Mouse (Mus musculus): Measurements from ENCODE around the gene Endov. TPM values are rescaled to one million over a fixed set of nuclear protein-coding genes. Genes with fewer than 3 reads are reported as not detected.
A peak's percentile ranks its signal among the peaks of the same experiment; 100 is the strongest.

Endov gene
- total RNA-seq, 2 experiments from 2014 or later: 9.7 to 12.9 TPM

DNA sequence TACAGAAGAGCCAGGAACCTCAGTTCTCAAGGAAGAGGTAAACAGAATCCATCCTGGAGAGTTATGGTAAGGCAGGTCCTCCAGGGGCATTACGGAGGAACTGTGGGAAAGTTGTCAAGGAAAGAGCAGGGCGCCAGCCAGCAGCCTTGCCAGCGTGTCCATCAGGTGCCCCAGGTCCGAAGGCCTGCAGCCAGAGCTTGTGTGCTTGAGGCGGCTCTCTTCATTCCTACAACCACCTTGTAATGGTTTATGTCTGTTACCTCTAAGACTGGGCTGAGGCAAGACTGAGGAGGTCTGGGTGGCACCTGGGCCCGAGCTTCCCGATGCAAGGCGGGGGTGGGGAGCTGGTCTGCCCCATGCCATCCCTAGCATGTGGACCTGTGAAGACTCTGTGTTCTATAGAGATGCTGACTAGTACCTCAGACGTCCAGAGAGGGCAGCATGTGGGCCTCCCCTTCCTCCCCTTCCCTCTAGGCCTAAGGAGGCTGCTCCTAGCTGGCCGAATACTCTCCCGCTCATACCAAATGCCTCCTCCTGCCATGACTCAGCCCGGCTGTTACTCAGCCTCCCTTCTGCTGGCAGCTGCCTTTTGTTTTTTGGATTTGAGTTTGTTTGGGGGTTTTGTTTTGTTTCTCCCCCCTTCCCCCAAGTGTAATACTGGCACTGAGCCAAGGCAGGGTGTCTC, 25.7 kb downstream of the Endov start:
- no peak for DNase-seq

GRCm38 (mm10) chr11:119519387-119519786, 28.2 kb downstream of the Endov start:
- DNase-seq: no peak

DNA sequence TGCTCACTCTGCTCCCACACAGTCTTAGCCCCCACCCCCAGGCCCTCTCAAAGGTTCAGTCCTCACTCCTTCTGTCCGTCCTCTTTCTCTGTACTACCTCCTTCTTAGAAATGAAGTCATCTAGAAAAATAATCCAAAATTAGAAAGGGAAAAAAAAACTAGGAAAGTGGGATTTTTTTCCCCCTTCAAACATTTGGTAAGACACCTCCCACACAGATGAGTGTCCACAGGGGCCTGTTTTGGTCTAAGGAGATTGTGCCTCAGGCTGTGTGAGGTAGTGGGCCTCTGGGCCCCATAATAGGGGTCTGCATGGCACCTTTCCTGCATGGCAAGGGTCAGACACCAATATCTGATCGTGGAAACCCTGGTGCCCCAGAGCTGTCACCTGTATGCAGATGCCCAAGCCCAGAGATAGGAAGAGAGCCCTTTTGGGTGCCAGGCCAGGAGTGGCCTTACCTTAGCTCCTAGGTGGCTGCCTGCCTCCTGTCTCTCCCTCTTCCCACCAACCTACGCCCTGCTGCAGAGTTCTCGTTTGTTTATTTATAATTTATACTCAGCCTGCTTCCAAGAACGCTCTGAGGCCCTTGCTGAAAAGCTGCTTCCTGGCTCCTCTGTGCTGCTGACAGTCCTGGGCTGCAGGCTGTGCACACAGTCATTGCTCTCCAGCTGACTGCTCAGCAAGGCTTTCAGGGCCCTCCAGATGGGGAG, 29.0 kb downstream of the Endov start:
- DNase-seq: no peak

- no peak for DNase-seq
Observed at GRCm38 (mm10) chr11:119520713-119521063, 29.5 kb downstream of the Endov start.

DNA sequence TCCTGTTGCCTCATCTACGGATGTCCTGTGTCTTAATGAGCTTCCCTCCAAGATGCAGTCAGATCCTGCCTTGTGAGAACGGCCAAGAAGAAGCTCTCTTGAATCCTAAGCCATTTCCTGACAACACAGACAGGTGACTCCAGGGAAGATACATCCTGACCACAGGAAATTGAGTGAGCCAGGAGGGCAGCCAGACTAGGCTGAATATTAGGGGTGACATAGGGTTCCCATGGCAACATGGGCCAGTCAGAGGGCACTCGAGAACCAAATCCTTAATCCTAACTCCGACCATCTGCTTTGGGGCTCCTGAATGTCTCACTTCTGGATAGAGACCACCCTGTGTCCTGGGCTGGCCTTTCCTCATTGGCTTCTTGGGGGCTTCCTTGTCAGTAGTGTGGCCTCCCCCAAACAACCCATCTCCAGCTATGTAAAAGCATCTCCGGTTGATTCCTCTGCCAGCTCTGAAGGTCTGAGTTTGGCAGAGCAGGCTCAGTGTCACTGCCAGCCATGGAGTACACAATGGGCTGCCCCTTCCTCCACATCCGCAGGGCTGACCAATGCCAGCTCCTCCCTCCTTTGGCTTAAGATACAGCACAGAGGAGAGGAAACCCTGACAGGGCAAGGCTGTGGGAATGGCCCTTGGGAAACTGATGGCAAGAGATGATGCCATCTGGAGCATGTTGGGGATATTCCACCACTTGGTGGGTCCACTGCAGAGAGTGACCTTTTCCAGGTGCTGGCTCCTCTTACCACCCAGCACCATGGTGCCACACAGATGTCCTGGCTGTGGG, 31.0 kb downstream of the Endov start:
- DNase-seq: no peak

DNA sequence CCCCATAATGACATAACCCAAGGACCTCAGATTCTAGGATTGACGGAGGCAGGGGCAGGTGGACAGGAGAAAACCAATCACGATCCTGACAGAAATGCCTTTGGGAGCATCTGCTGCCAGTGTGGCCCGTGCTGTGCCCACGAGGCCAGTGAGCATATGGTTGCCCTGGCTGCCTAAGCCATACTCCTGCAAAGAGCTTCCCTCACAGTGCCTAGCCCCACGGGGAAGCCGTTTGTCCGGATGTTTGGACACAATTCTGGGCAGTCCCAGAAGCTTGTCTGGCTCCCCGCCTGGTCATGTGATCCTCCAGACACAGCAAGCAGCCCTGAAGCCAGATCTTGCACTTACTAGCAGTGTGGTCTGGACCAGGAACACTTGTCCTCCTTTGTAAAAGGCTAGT, 31.6 kb downstream of the Endov start:
- DNase-seq: peak; percentile 52

DNA sequence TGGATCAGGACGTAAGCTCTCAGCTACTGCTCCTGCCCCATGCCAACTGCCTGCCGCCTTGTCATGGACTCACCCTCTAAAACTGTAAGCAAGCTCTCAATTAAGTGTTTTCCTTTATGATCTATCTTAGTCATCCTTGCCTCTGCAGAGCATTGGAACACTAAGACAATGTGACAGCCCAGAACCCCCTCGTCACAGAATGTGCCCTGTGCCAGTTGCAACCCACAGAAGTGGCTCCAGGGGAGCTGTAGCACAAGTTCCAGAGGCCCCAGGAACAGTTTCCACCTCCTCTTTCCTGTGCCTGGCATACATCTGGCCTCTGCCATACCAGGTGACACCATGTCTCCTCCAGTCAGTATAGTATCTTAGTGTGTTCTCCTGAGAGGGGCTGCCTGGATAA, 32.2 kb downstream of the Endov start:
- no peak for DNase-seq

DNA sequence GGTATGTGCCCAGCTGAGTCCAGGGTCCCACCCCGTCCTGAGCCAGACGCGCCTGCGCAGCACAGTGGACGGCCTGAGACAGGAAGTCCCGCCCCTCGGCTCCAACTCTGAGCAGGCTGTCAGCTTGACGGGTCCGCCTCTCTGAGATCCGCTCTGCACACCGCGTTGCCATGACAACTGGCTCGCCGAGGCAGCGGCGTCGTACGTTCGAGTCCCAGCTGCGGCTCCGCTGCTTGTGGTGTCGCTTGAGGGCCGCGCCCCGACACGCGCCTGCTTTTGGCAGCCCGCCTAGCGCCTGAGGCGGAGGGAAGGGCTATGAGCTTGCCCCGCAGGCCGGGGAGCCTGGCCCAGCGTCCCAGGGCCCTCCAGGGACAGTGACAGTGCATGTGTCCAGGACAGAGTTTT, 33.4 kb downstream of the Endov start:
- DNase-seq: peak; percentile 82

DNA sequence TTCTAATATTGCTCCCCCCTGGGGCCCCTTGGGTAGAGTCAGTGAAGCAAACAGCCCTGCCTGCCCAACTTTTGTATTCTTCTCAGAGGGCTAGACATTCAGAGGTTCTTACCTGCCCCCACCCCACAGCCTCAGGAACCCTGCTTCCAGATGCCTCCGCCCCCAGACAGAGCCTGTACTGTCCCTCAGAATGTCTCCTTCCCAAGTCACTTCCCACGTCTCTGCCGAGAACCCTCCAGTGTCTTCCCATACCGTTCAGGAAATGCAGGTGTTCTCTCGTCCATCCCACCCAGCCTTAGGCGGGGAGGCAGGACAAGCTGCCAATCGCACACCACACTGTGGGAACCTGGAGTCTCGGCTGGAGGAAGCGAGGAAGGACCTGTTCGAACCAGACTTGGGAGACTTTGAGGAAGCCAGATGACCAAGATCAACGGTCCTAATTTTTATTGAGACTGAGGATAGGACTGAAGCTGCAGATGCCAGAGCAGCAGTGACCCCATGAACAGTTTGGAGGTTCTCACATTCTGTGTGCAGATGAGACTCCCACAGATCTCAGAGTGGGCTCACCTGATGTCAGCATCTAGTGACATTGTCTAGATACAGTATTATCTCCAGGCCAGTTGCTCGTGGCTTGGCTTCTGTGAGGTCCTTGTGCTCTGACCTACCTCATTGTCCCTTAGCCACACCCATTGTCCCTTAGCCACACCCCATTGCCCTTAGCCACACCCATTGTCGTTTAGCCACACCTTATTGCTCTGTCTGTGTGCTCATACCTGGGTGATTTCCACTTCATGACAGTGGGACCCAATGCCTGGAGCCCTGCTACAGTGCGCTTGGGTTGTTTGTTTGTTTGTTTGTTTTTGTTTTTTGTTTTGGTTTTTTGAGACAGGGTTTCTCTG, 35.2 kb downstream of the Endov start:
- DNase-seq: no peak

- no peak for DNase-seq
Observed at GRCm38 (mm10) chr11:119528930-119529329, 37.8 kb downstream of the Endov start.

- no peak for DNase-seq
Observed at GRCm38 (mm10) chr11:119532460-119532859, 41.3 kb downstream of the Endov start.

DNA sequence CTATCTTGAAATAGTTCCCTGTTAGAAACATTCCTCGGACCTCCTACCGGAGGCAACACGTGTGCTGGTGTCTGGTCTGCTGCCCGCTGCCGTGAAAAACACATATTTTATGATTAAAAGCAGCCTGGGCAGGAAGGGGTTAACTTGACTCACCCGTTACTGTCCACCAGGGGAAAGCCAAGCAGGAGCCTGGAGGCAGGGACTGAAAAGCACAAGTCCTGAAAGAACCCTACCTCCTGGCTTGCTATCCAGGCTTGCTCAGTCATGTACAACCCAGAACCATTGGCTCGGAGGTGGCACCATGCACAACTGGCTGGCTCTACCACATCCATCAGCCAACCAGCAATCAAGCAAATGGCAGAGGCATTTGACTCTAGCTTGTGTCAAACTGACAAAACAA, 42.6 kb downstream of the Endov start:
- DNase-seq: no peak

DNA sequence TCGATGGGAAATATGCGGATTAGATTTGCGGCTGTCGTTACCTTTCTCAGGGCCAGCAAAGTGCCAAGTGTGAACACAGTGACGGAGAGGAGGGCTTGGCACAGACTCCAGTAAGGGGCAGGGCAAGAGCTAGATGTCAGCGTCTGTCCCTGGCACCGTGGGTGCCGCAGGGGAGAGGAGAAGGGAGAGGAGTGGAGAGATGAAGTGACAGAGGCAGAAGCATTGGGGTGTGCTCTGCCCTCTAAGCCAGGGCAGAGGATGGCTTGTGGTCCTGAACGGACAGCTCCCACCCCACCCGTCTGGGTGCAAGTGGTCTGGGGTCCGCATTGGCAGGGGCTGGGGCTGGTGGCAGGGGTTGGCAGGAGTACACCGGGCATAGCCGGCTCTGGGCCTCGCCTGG, 48.8 kb downstream of the Endov start:
- no peak for DNase-seq

- DNase-seq: no peak
Observed at GRCm38 (mm10) chr11:119540560-119540959, 49.4 kb downstream of the Endov start.

- no peak for DNase-seq
Observed at GRCm38 (mm10) chr11:119541082-119541481, 49.9 kb downstream of the Endov start.

DNA sequence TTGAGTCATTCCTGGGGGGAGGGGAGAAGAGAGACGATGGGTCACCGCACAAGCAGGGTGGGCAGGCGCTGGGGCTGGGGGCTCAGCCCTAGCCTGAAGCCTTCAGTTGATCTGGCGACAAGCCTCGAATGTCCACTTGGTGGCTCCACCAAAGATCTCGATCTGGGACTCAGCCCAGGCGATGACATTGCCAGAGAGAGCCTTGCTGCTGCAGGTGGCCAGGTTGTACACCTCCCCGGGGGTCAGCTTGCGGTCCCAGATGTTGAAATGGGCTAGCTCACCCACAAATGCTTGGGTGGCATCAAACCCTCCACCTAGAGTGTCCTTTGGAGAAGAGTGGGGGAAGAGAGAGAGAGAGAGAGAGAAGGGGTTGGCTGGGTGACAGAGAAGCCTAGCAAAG, 51.2 kb downstream of the Endov start:
- DNase-seq: no peak

DNA sequence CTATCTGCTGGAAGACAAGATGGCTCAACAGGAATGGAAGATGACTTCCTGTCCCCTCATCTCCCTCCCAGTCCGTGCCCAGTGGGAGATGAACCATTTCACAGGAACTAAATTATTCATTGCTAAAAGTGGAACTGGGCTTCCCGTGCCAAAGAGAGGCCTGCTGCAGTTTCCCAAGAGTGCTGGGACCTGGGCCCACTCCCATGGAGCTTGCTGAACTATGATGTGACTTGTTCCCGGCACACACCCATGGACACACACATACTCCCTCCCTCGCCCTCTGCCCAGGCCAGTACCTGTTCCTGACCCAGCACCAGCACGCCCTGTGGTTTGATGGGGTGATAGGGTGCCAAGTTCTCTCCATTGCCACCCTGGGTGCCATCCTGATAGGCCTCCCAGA, 51.7 kb downstream of the Endov start:
- no peak for DNase-seq

DNA sequence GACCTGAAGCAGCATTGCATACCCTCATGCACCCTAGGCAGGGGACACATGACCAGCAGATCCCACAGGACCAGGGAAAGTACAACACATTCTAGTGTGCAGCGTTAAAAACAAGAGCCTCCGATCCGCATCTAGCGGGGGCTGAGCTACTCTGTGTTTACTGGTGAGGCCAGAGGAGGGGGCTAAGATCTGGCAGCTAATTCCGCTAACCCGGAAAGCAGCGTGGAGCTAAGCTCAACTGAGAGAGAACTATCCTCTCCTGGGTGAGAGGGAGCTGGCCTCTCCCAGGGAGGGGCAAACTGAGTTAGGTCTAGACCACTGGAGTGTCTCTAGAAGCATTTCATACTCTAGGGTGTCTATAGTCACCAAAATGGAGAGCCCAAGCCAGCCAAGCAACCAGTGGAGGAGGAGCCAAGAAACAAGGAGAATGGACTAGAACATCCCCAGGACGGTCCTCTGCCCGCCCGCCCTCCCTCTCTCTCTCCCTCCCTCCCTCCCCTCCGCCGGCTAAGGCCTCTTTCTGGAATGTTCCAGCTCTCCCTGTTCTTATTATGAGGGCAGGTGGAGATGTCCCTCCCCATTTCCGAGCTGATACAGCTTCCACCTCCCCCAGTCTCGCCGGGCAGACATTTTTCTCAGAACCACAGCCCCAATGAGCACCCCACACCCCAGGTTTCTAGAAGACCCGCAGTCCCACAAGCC, 52.8 kb downstream of the Endov start:
- no peak for DNase-seq

DNA sequence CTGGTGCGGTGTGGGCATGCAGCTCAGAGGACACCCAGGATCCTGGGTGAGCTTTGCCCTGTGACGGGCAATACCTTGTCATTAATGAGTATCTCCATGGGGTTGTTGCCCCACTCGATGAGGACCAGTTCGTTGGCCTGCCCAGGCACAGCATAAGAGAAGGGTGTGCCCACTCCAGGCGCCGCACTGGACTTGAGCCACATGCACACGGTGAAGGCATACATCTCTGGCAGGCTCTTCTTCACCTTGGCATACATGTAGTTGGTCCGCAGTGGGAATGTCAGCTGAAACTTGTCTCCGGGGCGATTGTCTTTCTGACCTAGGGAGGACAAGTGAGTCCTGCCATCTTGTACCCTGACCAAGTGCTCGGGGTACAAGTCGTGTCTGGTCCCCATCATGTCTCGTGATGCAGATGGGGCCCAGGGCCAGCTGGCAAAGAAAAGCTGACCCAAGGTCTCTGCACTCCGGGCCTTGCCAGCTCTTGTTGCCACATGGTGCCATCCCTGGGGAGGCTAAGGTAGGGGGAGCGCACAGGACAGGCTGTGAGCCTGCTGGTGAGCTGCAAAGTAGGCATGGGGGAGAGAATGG, 53.5 kb downstream of the Endov start:
- no peak for DNase-seq

- DNase-seq: no peak
Observed at GRCm38 (mm10) chr11:119545281-119545680, 54.1 kb downstream of the Endov start.
